Mouse (Mus musculus) embryo, embryonic 9.5 days (tissue): ENCODE measurements around the gene Nceh1.

Experiments used
- DNase-seq: peaks from one replicate; pipeline ENCODE4 v3.0.0-alpha.2; 2017; ENCODE audit errors: extremely low spot score

Nceh1 gene

DNA sequence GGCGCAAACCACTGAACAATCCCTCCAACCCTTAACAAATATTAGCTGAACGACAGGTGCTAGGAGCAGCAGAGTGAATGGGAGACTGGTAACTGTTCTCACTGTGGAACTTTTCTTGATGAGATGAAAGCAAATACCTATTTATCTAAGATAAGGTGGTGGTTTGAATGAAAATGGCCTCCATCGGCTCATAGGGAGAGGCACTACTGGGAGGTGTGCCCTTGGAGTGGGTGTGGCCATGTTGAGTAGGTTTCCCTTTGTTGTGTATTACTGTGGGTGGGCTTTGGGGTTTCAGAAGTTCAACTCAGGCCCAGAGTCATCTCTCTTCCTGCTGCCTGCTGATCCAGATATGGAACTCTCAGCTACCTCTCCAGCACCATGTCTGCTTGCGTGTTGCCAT lies 8.1 kb downstream of the Nceh1 start:
- DNase-seq = no peak

DNA sequence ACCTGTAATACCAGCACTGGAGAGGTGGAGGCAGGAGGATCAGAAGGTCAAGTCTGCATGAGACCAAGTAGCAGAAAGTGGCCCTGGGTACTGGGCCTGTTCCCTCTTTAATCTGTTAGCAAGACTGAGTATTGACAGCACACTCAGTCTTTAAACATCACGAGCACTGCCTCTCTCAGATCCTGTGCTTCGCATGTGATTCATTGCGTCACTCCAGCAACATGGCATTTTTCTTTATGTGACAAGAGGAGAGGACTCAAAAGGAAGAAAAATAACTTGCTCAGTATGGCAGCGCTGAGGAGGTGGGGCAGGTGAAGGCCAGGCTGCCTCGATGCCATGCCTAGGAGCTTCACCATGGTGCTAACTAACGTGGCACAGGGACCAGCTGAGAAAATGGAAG lies 9.1 kb downstream of the Nceh1 start:
- DNase-seq = no peak

GRCm38 (mm10) chr3:27193844-27194317 lies 11.1 kb downstream of the Nceh1 start:
- DNase-seq = no peak

- no peak for DNase-seq
Measured at GRCm38 (mm10) chr3:27195153-27195552, 12.4 kb downstream of the Nceh1 start.

- no peak for DNase-seq
Measured at GRCm38 (mm10) chr3:27195573-27196227, 12.9 kb downstream of the Nceh1 start.

GRCm38 (mm10) chr3:27196529-27196928 lies 13.8 kb downstream of the Nceh1 start:
- DNase-seq = no peak

- no peak for DNase-seq
Measured at GRCm38 (mm10) chr3:27197816-27198215, 15.1 kb downstream of the Nceh1 start.

DNA sequence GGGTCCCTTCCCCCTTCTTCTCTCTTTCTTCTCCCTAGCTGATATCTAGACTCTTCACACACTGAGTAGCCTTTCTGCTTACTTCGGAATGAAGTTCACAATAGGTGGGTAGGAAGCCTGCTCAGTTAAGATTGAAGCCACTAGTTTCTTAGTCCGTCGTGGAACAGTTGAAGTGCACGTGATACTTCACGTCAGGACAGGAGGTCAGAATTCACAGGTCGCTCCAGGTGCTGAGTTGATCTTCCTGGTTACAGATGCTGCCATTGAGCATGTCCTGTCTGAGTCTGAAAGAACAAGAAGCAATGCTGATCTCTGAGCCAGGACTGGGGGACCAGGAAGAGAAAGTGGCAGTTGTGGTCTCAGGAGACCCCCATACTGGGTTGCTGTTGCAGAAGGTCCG lies 16.4 kb downstream of the Nceh1 start:
- no peak for DNase-seq

DNA sequence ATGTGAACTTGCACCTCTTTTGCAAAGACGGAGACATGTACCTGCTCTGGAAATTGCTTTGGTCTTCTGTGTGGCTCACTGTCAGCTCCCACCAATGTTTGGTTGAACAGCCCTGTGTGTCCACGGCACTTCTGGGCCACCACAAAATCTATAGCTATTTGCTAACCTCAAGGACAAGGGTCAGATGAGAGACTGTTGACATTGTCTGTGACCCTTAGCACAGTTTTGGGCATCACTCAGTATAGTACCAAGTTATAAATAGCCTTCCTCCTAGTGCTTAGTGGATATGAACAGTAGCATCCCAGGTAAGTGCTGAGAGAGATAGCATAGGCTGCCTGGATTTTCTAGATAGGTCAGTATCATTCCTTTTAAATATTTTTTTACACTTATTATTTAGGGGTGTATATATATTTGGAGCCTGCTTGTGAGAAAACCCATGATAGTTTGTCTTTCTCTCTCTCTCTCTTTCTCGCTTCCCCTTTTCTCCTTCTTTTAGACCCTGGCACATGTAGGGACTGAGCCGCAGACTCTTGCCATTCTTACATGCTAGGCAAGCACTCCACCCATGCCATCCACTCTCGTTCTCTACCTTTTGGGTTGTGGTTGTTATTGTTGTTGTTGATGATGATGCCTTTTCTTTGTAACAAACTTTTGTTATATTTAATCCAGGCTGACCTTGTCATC lies 19.1 kb downstream of the Nceh1 start:
- DNase-seq = no peak

DNA sequence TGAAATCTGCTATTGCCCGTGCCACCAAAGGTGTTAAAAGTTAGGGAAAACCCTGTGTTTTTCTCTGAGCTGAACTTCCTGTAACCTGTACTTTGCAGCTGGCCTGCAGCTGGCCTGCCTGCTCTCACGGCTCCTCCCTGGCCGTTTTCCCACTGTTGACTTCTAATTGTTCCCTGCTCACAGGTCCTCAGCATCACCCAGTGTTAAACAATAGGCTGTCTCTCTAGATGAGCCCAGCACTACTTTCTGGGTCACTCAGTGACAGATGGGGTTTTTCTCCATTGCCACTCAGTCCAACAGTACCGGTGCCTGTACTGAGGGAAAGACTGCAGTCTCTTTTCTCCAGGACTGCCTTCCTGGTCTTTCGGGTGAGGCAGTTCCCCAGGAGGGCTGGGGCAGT lies 22.3 kb downstream of the Nceh1 start:
- DNase-seq = no peak

- no peak for DNase-seq
Measured at GRCm38 (mm10) chr3:27205514-27206220, 22.9 kb downstream of the Nceh1 start.

DNA sequence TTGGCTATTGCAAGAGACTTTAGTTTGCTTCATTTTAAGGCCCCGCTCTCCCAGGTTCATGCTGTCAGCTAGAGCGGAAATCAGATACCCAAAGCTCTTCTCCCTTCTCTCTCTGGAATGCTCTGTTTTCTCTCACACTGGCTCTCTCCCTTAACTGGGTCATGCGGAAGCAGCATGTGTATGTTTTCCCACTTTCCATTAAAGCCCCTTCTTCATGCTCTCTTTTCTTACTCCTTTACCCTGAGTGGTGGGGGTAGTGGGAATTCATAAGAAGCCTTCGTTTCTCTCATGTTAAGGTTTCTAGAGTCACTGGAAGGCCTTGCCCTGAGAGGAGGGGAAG lies 23.4 kb downstream of the Nceh1 start:
- no peak for DNase-seq

DNA sequence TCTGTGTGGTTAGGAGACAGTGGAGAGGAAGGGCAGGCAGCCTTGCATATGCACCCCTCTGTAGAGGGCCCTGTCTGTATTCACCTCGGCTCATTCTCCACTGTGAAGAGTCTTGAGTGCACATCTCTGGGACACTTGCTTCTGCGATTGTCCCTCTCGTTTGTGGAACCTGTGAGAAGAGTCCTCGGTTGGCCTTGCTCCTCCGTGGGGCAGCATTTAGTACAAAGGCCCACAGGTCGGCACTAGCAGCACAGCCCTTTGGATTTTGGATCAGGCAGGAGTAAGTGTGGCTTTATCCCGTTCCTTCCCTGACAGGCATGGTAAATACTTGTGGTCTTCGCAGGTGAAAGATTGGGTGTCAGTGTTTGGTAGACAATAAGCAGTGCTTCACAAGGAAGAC lies 23.8 kb downstream of the Nceh1 start:
- DNase-seq = no peak

DNA sequence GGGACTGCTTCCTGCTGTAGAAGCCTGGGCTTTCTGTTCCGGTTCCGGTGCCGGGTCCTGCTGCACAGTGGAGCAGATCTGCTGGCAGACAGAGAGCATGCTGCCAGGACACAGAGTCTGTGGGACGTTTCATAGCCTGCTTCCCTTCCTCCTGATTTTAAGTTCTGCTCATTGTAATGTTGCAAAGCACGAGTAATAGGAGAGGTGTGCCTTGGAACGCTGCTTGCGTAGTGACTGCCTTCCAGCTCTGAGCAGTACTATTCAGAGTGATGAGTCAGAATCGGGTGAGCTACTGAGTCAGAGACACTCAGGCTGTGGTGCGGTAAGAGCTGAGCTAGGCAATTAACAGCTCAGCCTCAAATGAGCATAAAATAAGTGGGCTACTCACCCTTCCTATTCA lies 26.9 kb downstream of the Nceh1 start:
- no peak for DNase-seq

GRCm38 (mm10) chr3:27210271-27210670 lies 27.5 kb downstream of the Nceh1 start:
- DNase-seq = no peak

DNA sequence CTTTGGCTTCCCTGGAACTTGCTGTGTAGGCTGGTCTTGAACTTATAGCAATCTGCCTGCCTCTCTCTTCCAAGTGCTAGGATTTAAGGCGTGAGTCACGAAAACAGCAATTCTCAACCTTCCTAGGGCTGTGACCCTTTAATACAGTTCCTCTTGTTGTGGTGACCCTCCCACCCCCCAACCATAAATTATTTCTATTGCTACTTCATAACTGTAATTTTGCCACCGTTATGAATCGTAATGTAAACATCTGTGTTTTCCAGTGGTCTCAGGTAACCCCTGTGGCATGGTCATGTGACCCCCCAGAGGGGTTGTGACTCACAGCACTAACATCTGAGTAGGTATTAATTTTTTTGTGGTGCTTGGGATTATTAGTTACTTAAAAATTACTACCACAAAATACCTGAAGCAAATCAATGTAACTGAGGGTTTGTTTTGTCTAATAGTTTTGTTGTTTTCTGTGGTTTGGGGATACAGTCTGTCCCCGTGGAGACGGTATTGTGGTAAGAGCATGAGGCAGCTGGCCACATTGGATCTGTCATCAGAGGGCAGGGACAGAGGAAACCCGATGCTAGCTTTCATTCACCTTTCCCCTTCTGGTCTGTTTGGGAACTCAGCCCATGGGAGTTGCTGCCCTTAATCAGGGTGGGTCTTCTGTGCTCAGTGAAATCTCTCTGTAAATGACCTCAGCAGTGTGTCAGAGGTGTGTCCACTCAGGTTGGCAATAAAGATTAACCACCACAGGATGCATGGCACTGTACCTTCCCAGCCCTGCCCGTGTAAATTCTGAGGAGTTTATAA lies 31.5 kb downstream of the Nceh1 start:
- DNase-seq = no peak

DNA sequence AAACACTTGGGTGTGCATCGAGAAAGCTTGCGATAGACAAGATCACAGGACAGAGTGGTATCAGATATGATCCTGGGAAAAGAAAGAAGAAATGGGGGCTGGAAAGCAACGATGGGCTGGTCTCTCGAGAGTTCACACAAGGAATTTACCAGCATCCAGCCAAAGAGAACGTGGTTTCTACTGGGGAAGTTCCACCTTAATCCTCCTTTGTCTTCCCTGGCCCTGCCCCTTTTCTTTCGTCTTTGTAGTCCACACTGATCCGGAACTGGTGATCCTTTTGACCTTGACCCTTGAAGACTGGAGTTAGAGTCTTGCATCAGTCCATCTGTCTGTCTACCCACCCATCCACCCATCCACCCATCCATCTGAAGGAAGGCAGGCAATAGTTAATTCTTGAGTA lies 34.6 kb downstream of the Nceh1 start:
- no peak for DNase-seq

DNA sequence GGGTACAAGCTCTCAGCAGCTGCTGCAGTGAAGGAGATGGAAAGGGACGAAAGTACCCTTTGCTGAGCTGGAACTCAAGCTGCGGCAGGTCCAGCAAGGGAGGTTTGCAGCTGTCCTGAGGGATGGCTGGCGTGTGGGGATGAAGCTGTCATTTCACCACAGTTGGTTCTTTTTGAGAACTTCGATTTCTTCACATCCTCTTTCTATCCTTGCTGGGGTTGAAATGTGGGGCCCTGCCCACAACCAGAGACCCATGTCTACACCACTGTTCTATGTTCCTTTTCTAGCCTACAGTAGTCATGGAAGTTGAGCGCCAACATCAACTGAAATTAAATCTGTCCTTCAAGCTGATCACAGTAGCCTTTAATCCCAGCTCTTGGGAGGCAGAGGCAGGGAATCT lies 35.8 kb downstream of the Nceh1 start:
- no peak for DNase-seq

DNA sequence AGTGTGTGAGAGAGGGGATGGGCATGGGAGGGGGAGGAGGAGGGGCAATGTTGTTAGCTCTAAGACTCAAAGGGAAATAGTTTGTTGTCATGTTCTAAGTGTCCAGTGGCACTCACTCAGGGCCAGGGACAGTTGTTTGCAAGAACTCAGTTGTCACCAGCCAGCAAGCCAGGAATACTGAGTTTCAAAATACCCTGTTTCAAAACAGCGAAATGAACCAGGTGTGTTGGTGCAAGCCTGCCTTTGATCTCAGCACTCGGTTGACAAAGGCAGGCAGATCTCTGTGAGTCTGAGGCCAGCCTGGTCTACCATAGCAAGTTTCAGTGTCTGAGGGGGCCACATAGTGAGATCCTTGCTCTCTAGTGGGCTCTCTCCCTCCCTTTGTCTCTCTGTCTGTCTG lies 39.3 kb downstream of the Nceh1 start:
- DNase-seq = no peak

DNA sequence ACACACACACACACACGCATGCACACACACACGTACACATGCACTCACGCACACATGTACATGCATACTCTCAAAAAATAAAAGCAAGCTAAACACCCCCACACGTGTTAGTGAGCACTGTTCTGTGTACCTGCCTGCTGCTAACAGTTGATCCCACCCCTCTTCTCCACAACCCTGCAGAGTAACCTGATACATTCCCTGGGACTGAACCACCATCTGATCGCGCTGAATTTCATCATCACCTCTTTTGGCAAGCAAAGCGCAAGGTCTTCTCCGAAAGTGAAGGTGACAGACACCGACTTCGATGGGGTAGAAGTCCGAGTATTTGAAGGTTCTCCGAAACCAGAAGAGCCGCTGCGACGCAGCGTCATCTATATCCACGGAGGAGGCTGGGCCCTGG lies 39.7 kb downstream of the Nceh1 start:
- no peak for DNase-seq

- DNase-seq = no peak
Measured at GRCm38 (mm10) chr3:27227629-27228453, 45.1 kb downstream of the Nceh1 start.
